18 mouse cellular contexts compared by ENCODE assay signal in genomic region chr4:148675043-148675442, GRCm38 (mm10). TPM values are rescaled to one million over a fixed set of nuclear protein-coding genes. Genes with fewer than 3 reads are reported as not detected.
DNase-seq lines count a peak whose midpoint lies in the region; ATAC-seq and TF ChIP-seq lines count a peak whose summit lies in the region.
"Had no signal": no experiment of that assay in that cellular context is flagged by ENCODE, and none has a peak within 500 bp of the region (broad histone marks: within the 10 kb centered on the region; RNA-seq: fewer than 3 reads in every experiment).

No protein-coding gene starts in this region.

- H3K4me2 ChIP-seq in hindbrain, embryonic 14.5 days (replicated peaks), result no peak overlapping the region
- H3K4me2 ChIP-seq in stomach, embryonic 16.5 days (ENCODE audit: low read depth, low read length), result no peak overlapping the region
- no peak overlapping the region for H3K4me2 ChIP-seq in stomach, postnatal 0 days (replicated peaks; ENCODE audit: low read depth)
- H3K4me2 ChIP-seq in forebrain, embryonic 12.5 days, result no peak overlapping the region
- H3K4me2 ChIP-seq: forebrain, embryonic 15.5 days; midbrain, embryonic 11.5 days had no signal

- peaks cover 52% of the 10 kb centered on the region for H3K27me3 ChIP-seq in hindbrain, embryonic 10.5 days (ENCODE audit: insufficient read depth, poor library complexity, severe bottlenecking)
- no peaks in the 10 kb centered on the region for H3K27me3 ChIP-seq in hindbrain, embryonic 14.5 days (ENCODE audit: control insufficient read depth, insufficient read depth, low read length)
- H3K27me3 ChIP-seq in stomach, embryonic 16.5 days (ENCODE audit: control insufficient read depth, insufficient read depth, low read length), result no peaks in the 10 kb centered on the region
- no peaks in the 10 kb centered on the region for H3K27me3 ChIP-seq in stomach, postnatal 0 days (ENCODE audit: control insufficient read depth, insufficient read depth, low read length)
- H3K27me3 ChIP-seq in forebrain, embryonic 12.5 days, result 0 out of 2 replicates have a peak, but pooled peaks cover 3% of the 10 kb centered on the region
- H3K27me3 ChIP-seq: forebrain, embryonic 15.5 days had no signal

- peak overlapping the region; percentile 42; the same call in 1 of the 2 replicates for H3K27ac ChIP-seq in hindbrain, embryonic 10.5 days
- no peak overlapping the region for H3K27ac ChIP-seq in hindbrain, embryonic 14.5 days
- H3K27ac ChIP-seq in stomach, embryonic 16.5 days (ENCODE audit: low read length), result peak overlapping the region; percentile 5; the same call in 1 of the 2 replicates
- no peak overlapping the region for H3K27ac ChIP-seq in stomach, postnatal 0 days (replicated peaks)
- H3K27ac ChIP-seq in brown adipose tissue, adult 24 weeks (replicated peaks; ENCODE audit: low read depth, low read length), result peak overlapping the region; percentile 97
- H3K27ac ChIP-seq in forebrain, embryonic 12.5 days, result no peak overlapping the region
- H3K27ac ChIP-seq: forebrain, embryonic 15.5 days; liver, embryonic 14.5 days had no signal

- no peaks in the 10 kb centered on the region for H3K9me3 ChIP-seq in hindbrain, embryonic 10.5 days
- H3K9me3 ChIP-seq in hindbrain, embryonic 14.5 days (ENCODE audit: control insufficient read depth, low read length), result no peaks in the 10 kb centered on the region
- no peaks in the 10 kb centered on the region for H3K9me3 ChIP-seq in stomach, embryonic 16.5 days (replicated peaks; ENCODE audit: control insufficient read depth, low read length)
- no peaks in the 10 kb centered on the region for H3K9me3 ChIP-seq in stomach, postnatal 0 days (ENCODE audit: control insufficient read depth, low read length)
- no peaks in the 10 kb centered on the region for H3K9me3 ChIP-seq in forebrain, embryonic 12.5 days
- H3K9me3 ChIP-seq: forebrain, embryonic 15.5 days had no signal

- TF ChIP-seq CTCF in stomach, postnatal 0 days (IDR thresholded peaks at IDR 0.05; ENCODE audit: low read depth), result no peak

- TF ChIP-seq EP300 in stomach, postnatal 0 days (optimal IDR thresholded peaks at IDR 0.05), result no peak

- ATAC-seq in hindbrain, embryonic 14.5 days (ENCODE audit: low FRiP score), result no peak
- no peak for ATAC-seq in stomach, embryonic 16.5 days (ENCODE audit: insufficient read depth, low FRiP score)
- ATAC-seq in stomach, postnatal 0 days (ENCODE audit: low FRiP score, low TSS enrichment), result no peak
- ATAC-seq in forebrain, embryonic 12.5 days (ENCODE audit: low FRiP score), result no peak
- ATAC-seq: forebrain, embryonic 15.5 days had no signal

- no peak for DNase-seq in hindbrain, embryonic 10.5 days (ENCODE audit: low spot score)
- DNase-seq in hindbrain, embryonic 14.5 days (ENCODE audit: low spot score), result no peak
- DNase-seq in stomach, postnatal 0 days (ENCODE audit: low spot score), result no peak
- DNase-seq in layer of hippocampus, postnatal 25 days (ENCODE audit: extremely low spot score in 1 of 2, low spot score in 1 of 2), result no peak
- DNase-seq: adrenal gland, postnatal 25 days; cerebellum, postnatal 14 days; right cerebral cortex, postnatal 14 days; thymus, postnatal 36 days had no signal

- WGBS in hindbrain, embryonic 10.5 days, result 50% methylated on average over 7 of the region's 7 CpGs
- WGBS in hindbrain, embryonic 14.5 days, result 46% methylated on average over 7 of the region's 7 CpGs
- 36% methylated on average over 7 of the region's 7 CpGs for WGBS in stomach, embryonic 16.5 days
- 42% methylated on average over 7 of the region's 7 CpGs for WGBS in stomach, postnatal 0 days
- 56% methylated on average over 7 of the region's 7 CpGs for WGBS in forebrain, embryonic 12.5 days

- no peaks in the 10 kb centered on the region for H3K36me3 ChIP-seq in hindbrain, embryonic 10.5 days
- no peaks in the 10 kb centered on the region for H3K36me3 ChIP-seq in hindbrain, embryonic 14.5 days (replicated peaks; ENCODE audit: control insufficient read depth, insufficient read depth)
- H3K36me3 ChIP-seq in stomach, embryonic 16.5 days (ENCODE audit: control insufficient read depth, insufficient read depth, low read length), result no peaks in the 10 kb centered on the region
- H3K36me3 ChIP-seq in stomach, postnatal 0 days (ENCODE audit: control insufficient read depth, insufficient read depth, low read length), result no peaks in the 10 kb centered on the region
- H3K36me3 ChIP-seq in forebrain, embryonic 12.5 days (replicated peaks), result no peaks in the 10 kb centered on the region
- H3K36me3 ChIP-seq: forebrain, embryonic 15.5 days had no signal

- H3K9ac ChIP-seq in hindbrain, embryonic 14.5 days, result no peak overlapping the region
- H3K9ac ChIP-seq in stomach, embryonic 16.5 days (ENCODE audit: low read length), result peak overlapping the region; percentile 35; the same call in 1 of the 2 replicates
- no peak overlapping the region for H3K9ac ChIP-seq in stomach, postnatal 0 days (ENCODE audit: low read length)
- no peak overlapping the region for H3K9ac ChIP-seq in forebrain, embryonic 12.5 days
- H3K9ac ChIP-seq: forebrain, embryonic 15.5 days; liver, embryonic 14.5 days had no signal

- peaks cover 44% of the 10 kb centered on the region for H3K4me1 ChIP-seq in hindbrain, embryonic 10.5 days (replicated peaks)
- peaks cover 10% of the 10 kb centered on the region for H3K4me1 ChIP-seq in hindbrain, embryonic 14.5 days (replicated peaks; ENCODE audit: control insufficient read depth, insufficient read depth, low read length)
- peaks cover 26% of the 10 kb centered on the region for H3K4me1 ChIP-seq in stomach, embryonic 16.5 days (ENCODE audit: control insufficient read depth, insufficient read depth, low read length)
- peaks cover 2% of the 10 kb centered on the region; the same call in 1 of the 2 replicates for H3K4me1 ChIP-seq in stomach, postnatal 0 days (replicated peaks; ENCODE audit: control insufficient read depth, insufficient read depth)
- peaks cover 38% of the 10 kb centered on the region for H3K4me1 ChIP-seq in brown adipose tissue, adult 24 weeks (ENCODE audit: control insufficient read depth, insufficient read depth, insufficient read length, low read length)
- H3K4me1 ChIP-seq in forebrain, embryonic 12.5 days, result peaks cover 16% of the 10 kb centered on the region

- no peak overlapping the region for H3K4me3 ChIP-seq in hindbrain, embryonic 10.5 days
- no peak overlapping the region for H3K4me3 ChIP-seq in hindbrain, embryonic 14.5 days (replicated peaks; ENCODE audit: low read length)
- no peak overlapping the region for H3K4me3 ChIP-seq in stomach, embryonic 16.5 days (replicated peaks; ENCODE audit: low read length)
- no peak overlapping the region for H3K4me3 ChIP-seq in stomach, postnatal 0 days (ENCODE audit: low read depth, low read length)
- no peak overlapping the region for H3K4me3 ChIP-seq in brown adipose tissue, adult 24 weeks (ENCODE audit: insufficient read depth, low read depth, low read length)
- H3K4me3 ChIP-seq in forebrain, embryonic 12.5 days (replicated peaks), result no peak overlapping the region
- H3K4me3 ChIP-seq: forebrain, embryonic 15.5 days had no signal

RNA-seq across cellular contexts. Expression of gene Gm572, which starts 31.9 kb away (rescaled TPM):
- polyA plus RNA-seq in hindbrain, embryonic 10.5 days (2016; fragmentation: Nextera tagmentation; extraction: Ambion mirVana), result not detected in 2 replicates
- not detected in 2 replicates for polyA plus RNA-seq in hindbrain, embryonic 14.5 days (2014; fragmentation: Nextera tagmentation; extraction: Ambion mirVana)
- 0.09 TPM in 1 of 2 replicates, not detected in the other for polyA plus RNA-seq in stomach, embryonic 16.5 days (2015; fragmentation: Nextera tagmentation; extraction: Ambion mirVana)
- 0.10 and 0.16 TPM in 2 replicates for polyA plus RNA-seq in stomach, postnatal 0 days (2015; fragmentation: Nextera tagmentation; extraction: Ambion mirVana)
- not detected in 2 replicates for polyA plus RNA-seq in brown adipose tissue, adult 24 weeks (2012; ENCODE audit: insufficient read depth, insufficient read length, missing spikeins)
- polyA plus RNA-seq in forebrain, embryonic 12.5 days (2016; fragmentation: Nextera tagmentation; extraction: Ambion mirVana), result not detected in 2 replicates
- total RNA-seq in layer of hippocampus, postnatal 25 days (2021), result not detected
- total RNA-seq: adrenal gland, postnatal 25 days; left cerebral cortex, adult 18-20 months had no signal
- polyA plus RNA-seq: forebrain, embryonic 15.5 days; large intestine, adult 2 months; limb, embryonic 11.5 days; liver, embryonic 14.5 days; midbrain, embryonic 11.5 days; stomach, embryonic 14.5 days had no signal

RNA-seq across cellular contexts. Expression of gene Tardbp, which starts 48.2 kb away (rescaled TPM):
- polyA plus RNA-seq in hindbrain, embryonic 10.5 days (2016; fragmentation: Nextera tagmentation; extraction: Ambion mirVana), result 302 and 421 TPM in 2 replicates
- polyA plus RNA-seq in hindbrain, embryonic 14.5 days (2014; fragmentation: Nextera tagmentation; extraction: Ambion mirVana), result 80.4 and 91.1 TPM in 2 replicates
- 284 and 286 TPM in 2 replicates for polyA plus RNA-seq in stomach, embryonic 16.5 days (2015; fragmentation: Nextera tagmentation; extraction: Ambion mirVana)
- polyA plus RNA-seq in stomach, postnatal 0 days (2015; fragmentation: Nextera tagmentation; extraction: Ambion mirVana), result 99.8 and 106 TPM in 2 replicates
- 132 and 193 TPM in 2 replicates for polyA plus RNA-seq in brown adipose tissue, adult 24 weeks (2012; ENCODE audit: insufficient read depth, insufficient read length, missing spikeins)
- polyA plus RNA-seq in forebrain, embryonic 12.5 days (2016; fragmentation: Nextera tagmentation; extraction: Ambion mirVana), result 447 and 449 TPM in 2 replicates
- 100 to 1,000 TPM; 188 to 216 TPM for total RNA-seq in layer of hippocampus, postnatal 25 days (2021)

Comparison
In these comparisons a context has a peak if more than half of its experiments do, and no peak if none do; other contexts are left out.
1. H3K27ac ChIP-seq: peak in hindbrain, embryonic 10.5 days (single experiment), stomach, embryonic 16.5 days (single experiment) and brown adipose tissue, adult 24 weeks (single experiment); none in hindbrain, embryonic 14.5 days (single experiment), stomach, postnatal 0 days (single experiment) and forebrain, embryonic 12.5 days (single experiment).